Mouse (Mus musculus) heart, postnatal 0 days (tissue): ENCODE measurements around the gene Plscr1. TPM values are rescaled to one million over a fixed set of nuclear protein-coding genes. Genes with fewer than 3 reads are reported as not detected.

Experiments
- ATAC-seq: fragments of 200-750 bp; cut with Nextera tagmentation; 2 replicates; pipeline ENCODE4 v1.8.0; 2017; ENCODE audit warnings: low read depth, moderate number of reproducible peaks, moderate library complexity; ENCODE audit not compliant: insufficient read depth
- DNase-seq: peaks from one replicate; pipeline ENCODE4 v3.0.0-alpha.2; 2016; ENCODE audit warnings: low spot score
- H3K27ac ChIP-seq: fragments of 300-500 bp; sonication (generic); 2 replicates; pipeline ENCODE4 v1.5.1; 2014; ENCODE audit warnings: low read depth, mild to moderate bottlenecking
- H3K27me3 ChIP-seq: fragments of 300-500 bp; sonication (generic); 2 replicates; pipeline ENCODE4 v1.6.1; 2014; ENCODE audit warnings: low read length, mixed read lengths; ENCODE audit not compliant: control insufficient read depth, insufficient read depth
- H3K36me3 ChIP-seq: fragments of 300-500 bp; sonication (generic); replicated peaks from 2 replicates; pipeline ENCODE4 v1.6.1; 2014; ENCODE audit warnings: low read length, mixed read lengths; ENCODE audit not compliant: control insufficient read depth, insufficient read depth
- H3K4me1 ChIP-seq: fragments of 300-500 bp; sonication (generic); 2 replicates; pipeline ENCODE4 v1.6.1; 2014; ENCODE audit warnings: antibody characterized with exemption; ENCODE audit not compliant: control insufficient read depth, insufficient read depth
- H3K4me2 ChIP-seq: fragments of 300-500 bp; sonication (generic); 2 replicates; pipeline ENCODE4 v1.6.1; 2014; ENCODE audit warnings: low read depth, mild to moderate bottlenecking, low read length, moderate library complexity
- H3K4me3 ChIP-seq: fragments of 300-500 bp; sonication (generic); 2 replicates; pipeline ENCODE4 v1.5.1; 2014; ENCODE audit warnings: low read depth, low read length
- H3K9ac ChIP-seq: fragments of 300-500 bp; sonication (generic); replicated peaks from 2 replicates; pipeline ENCODE4 v1.6.1; 2014; ENCODE audit warnings: low read depth, low read length, mixed read lengths
- H3K9me3 ChIP-seq: fragments of 300-500 bp; sonication (generic); replicated peaks from 2 replicates; pipeline ENCODE4 v1.6.1; 2016; ENCODE audit warnings: low read length; ENCODE audit not compliant: control insufficient read depth
- CTCF ChIP-seq: IDR thresholded peaks from 2 replicates; pipeline ENCODE4 v1.5.1; 2016; ENCODE audit warnings: antibody characterized with exemption, control low read depth, low read depth
- EP300 ChIP-seq: IDR thresholded peaks from 2 replicates; pipeline ENCODE4 v1.6.1; 2016; ENCODE audit warnings: antibody characterized with exemption, low read depth
- WGBS: fragments of 180-500 bp; shearing (Covaris S2); extraction: QIAGEN DNeasy Blood & Tissue Kit; methylation state at CpG from one replicate; pipeline ENCODE4 v1.1.7; 2014; 5-methylcytosine and 5-hydroxymethylcytosine counted together
- polyA plus RNA-seq: library from polyadenylated mRNA; unstranded; fragments of >200 nt; fragmentation: Nextera tagmentation; extraction: Ambion mirVana; gene quantifications from 2 replicates; pipeline ENCODE4 v1.2.1, GENCODE M21; 2015
- total RNA-seq: library from RNA; depleted of rRNA; stranded (reverse); fragments of >200 nt; gene quantifications from 2 replicates; pipeline ENCODE4 v1.2.3, GENCODE M21; 2014; ENCODE audit warnings: low replicate concordance

The Plscr1 gene
- total and polyA plus RNA-seq, 2 experiments from 2014 or later = 22.1 to 25.4 TPM

DNA sequence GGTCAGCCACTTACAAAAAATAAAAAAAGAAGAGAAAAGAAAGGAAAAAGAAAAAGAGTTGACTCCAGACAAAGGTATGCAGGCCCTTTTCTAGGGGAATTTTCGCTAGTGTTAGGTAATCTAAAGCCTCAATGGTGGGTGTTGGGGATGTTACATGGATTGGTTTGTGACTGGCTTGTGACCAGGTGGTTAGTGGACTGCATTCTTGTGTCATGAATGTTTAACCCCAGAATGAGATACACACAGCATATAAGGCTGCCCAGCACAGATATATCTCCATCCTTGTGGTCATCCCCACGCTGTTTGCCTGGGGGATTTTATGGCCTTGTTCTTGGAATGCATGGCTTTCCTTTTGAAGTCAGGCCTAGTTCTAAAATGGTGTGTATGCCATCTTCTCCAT is 23.7 kb downstream of the Plscr1 start:
- Histone ChIP-seq H3K27me3 (no peaks in the 10 kb centered on the region), H3K4me3 (no peak overlapping the region), H3K36me3 (0 out of 2 replicates have a peak, but pooled peaks cover 6% of the 10 kb centered on the region), H3K9me3 (no peaks in the 10 kb centered on the region), H3K27ac (no peak overlapping the region), H3K4me1 (peaks cover 16% of the 10 kb centered on the region), H3K4me2 (no peak overlapping the region), H3K9ac (no peak overlapping the region)
- TF ChIP-seq EP300 = no peak
- no peak for TF ChIP-seq CTCF
- no peak for ATAC-seq
- 87% methylated on average over 2 of the region's 2 CpGs for WGBS
- no peak for DNase-seq

DNA sequence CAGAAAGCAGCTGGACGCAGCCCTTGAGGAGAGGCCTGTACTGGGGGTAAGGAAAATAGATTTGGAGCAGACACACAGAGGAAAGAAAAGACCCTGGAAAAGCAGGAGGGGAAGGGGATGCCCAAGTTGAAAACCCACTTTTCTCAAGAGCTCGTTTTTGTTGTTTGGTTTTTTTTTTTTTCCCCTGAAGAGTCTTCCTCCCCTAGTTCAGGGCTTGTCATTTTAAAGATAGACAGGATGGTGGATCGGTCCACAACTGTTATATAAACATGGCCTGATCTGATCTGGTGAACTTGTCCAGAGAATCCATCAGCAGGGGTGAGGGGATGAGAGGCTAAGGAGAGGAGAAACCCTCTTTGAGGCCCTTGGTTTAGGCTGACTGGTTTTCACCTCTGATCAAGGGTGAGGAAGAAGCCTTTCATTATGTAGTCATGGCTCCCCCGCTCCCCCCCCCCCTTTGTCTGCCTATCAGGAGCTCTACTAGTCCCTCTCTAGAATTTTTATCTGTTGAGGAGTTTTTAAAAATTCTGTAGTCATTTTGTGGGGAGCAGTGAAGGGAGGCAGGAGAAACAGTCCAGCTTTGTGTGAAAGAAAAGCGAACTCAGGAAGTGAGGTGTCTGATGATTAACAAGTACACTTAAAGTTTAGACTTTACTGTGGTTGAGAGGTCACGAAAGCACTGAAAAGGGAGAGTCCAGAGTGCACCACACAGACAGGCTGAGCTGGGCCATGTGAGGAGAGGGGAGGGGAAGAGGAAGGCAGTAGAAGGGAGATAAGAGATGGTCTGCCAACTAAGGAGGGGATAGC is 24.6 kb downstream of the Plscr1 start:
- H3K27me3 ChIP-seq = no peaks in the 10 kb centered on the region
- DNase-seq = no peak
- H3K9ac ChIP-seq = no peak overlapping the region
- no peak for ATAC-seq
- no peak overlapping the region for H3K4me2 ChIP-seq
- WGBS = 58% methylated on average over 6 of the region's 6 CpGs
- peaks cover 16% of the 10 kb centered on the region for H3K4me1 ChIP-seq
- TF ChIP-seq EP300 (no peak), CTCF (no peak)
- H3K4me3 ChIP-seq = no peak overlapping the region
- H3K36me3 ChIP-seq = 0 out of 2 replicates have a peak, but pooled peaks cover 6% of the 10 kb centered on the region
- peak overlapping the region; percentile 30; the same call in 1 of the 2 replicates for H3K27ac ChIP-seq
- no peaks in the 10 kb centered on the region for H3K9me3 ChIP-seq

GRCm38 (mm10) chr9:92275486-92276207 is 26.1 kb downstream of the Plscr1 start, which contains the start of gene Plscr2:
Gene Plscr2, plus strand, starts transcription at chr9:92275602.
- Histone ChIP-seq H3K9me3 (no peaks in the 10 kb centered on the region), H3K4me2 (peak within 1 kb of the TSS; percentile 76), H3K4me3 (peak within 1 kb of the TSS; percentile 43), H3K4me1 (peaks cover 16% of the 10 kb centered on the region), H3K27ac (peak within 1 kb of the TSS; percentile 90), H3K36me3 (0 out of 2 replicates have a peak, but pooled peaks cover 3% of the 10 kb centered on the region), H3K9ac (peak within 1 kb of the TSS; percentile 70), H3K27me3 (no peaks in the 10 kb centered on the region)
- TF ChIP-seq CTCF (no peak), EP300 (0 out of 2 replicates have a peak, but pooled peaks have one; percentile 43)
- ATAC-seq (peak; percentile 88), DNase-seq (peak; percentile 88)
- WGBS = 20% methylated on average over 9 of the region's 9 CpGs

- H3K36me3 ChIP-seq = 0 out of 2 replicates have a peak, but pooled peaks cover 3% of the 10 kb centered on the region
- no peak for TF ChIP-seq EP300
- no peak for TF ChIP-seq CTCF
- peak overlapping the region; percentile 43 for H3K4me3 ChIP-seq
- peak overlapping the region; percentile 90 for H3K27ac ChIP-seq
- H3K9ac ChIP-seq = peak overlapping the region; percentile 70
- WGBS = 30% methylated on average over 7 of the region's 7 CpGs
- H3K4me1 ChIP-seq = peaks cover 16% of the 10 kb centered on the region
- no peaks in the 10 kb centered on the region for H3K9me3 ChIP-seq
- ATAC-seq (no peak), DNase-seq (no peak)
- peak overlapping the region; percentile 76 for H3K4me2 ChIP-seq
- H3K27me3 ChIP-seq = no peaks in the 10 kb centered on the region
Observed at GRCm38 (mm10) chr9:92276360-92276759, 26.8 kb downstream of the Plscr1 start.

DNA sequence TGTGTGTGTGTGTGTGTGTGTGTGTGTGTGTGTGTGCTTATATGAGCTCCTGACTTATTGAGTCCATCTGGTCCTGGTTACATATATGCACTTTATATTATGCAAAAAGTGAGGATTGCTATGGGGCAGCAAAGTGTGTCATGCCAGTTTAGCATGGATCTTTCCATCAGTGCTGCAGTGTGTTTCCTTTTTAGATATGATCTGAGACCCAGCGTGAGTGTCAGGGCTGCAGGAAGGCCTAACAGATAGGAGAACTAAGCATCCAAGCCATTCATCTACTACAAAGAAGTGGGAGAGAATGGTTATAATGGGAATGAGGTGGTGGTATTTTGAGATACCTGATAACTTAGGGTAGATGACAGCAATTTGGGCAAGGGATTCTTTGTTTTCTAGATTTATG is 30.5 kb downstream of the Plscr1 start:
- H3K4me3 ChIP-seq = no peak overlapping the region
- H3K27ac ChIP-seq = no peak overlapping the region
- no peaks in the 10 kb centered on the region for H3K9me3 ChIP-seq
- 52% methylated on average over 1 of the region's 1 CpGs for WGBS
- DNase-seq = no peak
- H3K9ac ChIP-seq = no peak overlapping the region
- TF ChIP-seq CTCF = no peak
- TF ChIP-seq EP300 = no peak
- no peaks in the 10 kb centered on the region for H3K27me3 ChIP-seq
- peaks cover 8% of the 10 kb centered on the region for H3K4me1 ChIP-seq
- no peaks in the 10 kb centered on the region for H3K36me3 ChIP-seq
- H3K4me2 ChIP-seq = no peak overlapping the region
- no peak for ATAC-seq
